Mouse (Mus musculus): Measurements from ENCODE around the gene H2-Q1. TPM values are rescaled to one million over a fixed set of nuclear protein-coding genes. Genes with fewer than 3 reads are reported as not detected.

The H2-Q1 gene
- polyA plus RNA-seq (2014; fragmentation: Nextera tagmentation; extraction: Ambion mirVana) = not detected in 2 replicates

DNA sequence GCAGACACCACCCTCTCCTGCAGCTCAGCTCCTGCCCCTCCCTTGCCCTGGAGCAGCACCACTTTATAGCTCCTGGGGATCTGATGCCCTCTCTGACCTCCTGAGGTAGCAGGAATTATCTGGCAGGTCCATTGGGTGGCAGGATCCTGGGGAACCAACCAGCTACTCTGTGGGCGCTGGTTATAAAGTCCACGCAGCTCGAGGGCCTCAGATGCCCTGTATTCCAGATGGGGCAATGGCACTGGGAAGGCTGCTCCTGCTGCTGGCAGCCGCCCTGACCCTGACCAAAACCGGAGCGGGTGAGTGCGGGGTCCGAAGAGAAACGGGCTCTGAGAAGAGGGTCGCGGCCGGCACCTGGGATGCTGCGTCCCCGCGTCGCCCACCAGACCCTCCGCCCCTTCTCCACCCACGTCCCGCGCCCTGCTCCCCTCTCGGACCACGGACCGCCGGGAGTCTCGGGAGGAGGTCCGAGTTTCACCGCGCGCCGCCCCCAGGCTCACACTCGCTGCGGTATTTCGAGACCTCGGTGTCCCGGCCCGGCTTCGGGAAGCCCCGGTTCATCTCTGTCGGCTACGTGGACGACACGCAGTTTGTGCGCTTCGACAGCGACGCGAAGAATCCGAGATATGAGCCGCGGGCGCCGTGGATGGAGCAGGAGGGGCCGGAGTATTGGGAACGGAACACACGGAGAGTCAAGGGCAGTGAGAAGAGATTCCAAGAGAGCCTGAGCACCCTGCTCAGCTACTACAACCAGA, at the start of gene H2-Q1:
TSS of gene H2-Q1 (plus strand) at position 79 of the 755 bp plus-strand sequence.
- WGBS = 2% methylated on average over 54 of the region's 55 CpGs
- peak within 1 kb of the TSS; percentile 29 for H3K4me3 ChIP-seq (ENCODE audit: low read depth, low read length)
- no peaks in the 10 kb centered on the region for H3K4me1 ChIP-seq (replicated peaks; ENCODE audit: control insufficient read depth, insufficient read depth, low read length)
- H3K4me2 ChIP-seq (replicated peaks; ENCODE audit: low read depth, low read length) = peak within 1 kb of the TSS; percentile 59
- no peaks in the 10 kb centered on the region for H3K9me3 ChIP-seq (ENCODE audit: control insufficient read depth, low read length)
- no peak within 1 kb of the TSS for H3K27ac ChIP-seq (ENCODE audit: low read depth, low read length)
- peaks cover 21% of the 10 kb centered on the region for H3K27me3 ChIP-seq (ENCODE audit: control insufficient read depth, insufficient read depth, low read length)
- no peak for ATAC-seq (ENCODE audit: low FRiP score)
- H3K36me3 ChIP-seq (ENCODE audit: control insufficient read depth, insufficient read depth, low read length) = no peaks in the 10 kb centered on the region
- no peak within 1 kb of the TSS for H3K9ac ChIP-seq (ENCODE audit: low read depth, low read length)
- peak; percentile 27 for DNase-seq (ENCODE audit: low spot score)

DNA sequence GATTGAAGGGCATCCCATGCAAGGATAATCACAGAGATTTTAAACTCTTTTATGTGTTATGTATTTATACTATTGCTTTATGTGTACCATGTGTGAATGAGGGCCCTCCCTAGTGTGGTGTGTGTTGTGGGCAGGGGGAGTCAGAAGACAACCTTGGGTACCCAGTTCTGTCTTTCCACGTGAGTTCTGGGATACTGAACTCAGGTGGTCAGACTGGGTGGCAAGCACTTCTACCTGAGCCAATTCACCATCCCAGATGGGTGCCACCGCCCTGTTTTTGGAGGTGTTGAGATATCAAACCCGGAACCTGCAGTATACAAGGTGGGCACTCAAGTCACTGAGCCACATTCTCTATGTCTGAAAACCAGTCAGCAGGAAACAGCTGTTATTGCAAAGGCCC, 48.0 kb upstream of the H2-Q1 start:
- no peaks in the 10 kb centered on the region for H3K9me3 ChIP-seq (ENCODE audit: control insufficient read depth, low read length)
- ATAC-seq (ENCODE audit: low FRiP score) = no peak
- no peak overlapping the region for H3K9ac ChIP-seq (ENCODE audit: low read depth, low read length)
- H3K36me3 ChIP-seq (ENCODE audit: control insufficient read depth, insufficient read depth, low read length) = no peaks in the 10 kb centered on the region
- WGBS = 69% methylated on average over 3 of the region's 3 CpGs
- H3K4me3 ChIP-seq (ENCODE audit: low read depth, low read length) = no peak overlapping the region
- no peak for DNase-seq (ENCODE audit: low spot score)
- H3K4me2 ChIP-seq (replicated peaks; ENCODE audit: low read depth, low read length) = no peak overlapping the region
- H3K27ac ChIP-seq (ENCODE audit: low read depth, low read length) = no peak overlapping the region
- peaks cover 10% of the 10 kb centered on the region for H3K27me3 ChIP-seq (ENCODE audit: control insufficient read depth, insufficient read depth, low read length)
- H3K4me1 ChIP-seq (replicated peaks; ENCODE audit: control insufficient read depth, insufficient read depth, low read length) = no peaks in the 10 kb centered on the region

DNA sequence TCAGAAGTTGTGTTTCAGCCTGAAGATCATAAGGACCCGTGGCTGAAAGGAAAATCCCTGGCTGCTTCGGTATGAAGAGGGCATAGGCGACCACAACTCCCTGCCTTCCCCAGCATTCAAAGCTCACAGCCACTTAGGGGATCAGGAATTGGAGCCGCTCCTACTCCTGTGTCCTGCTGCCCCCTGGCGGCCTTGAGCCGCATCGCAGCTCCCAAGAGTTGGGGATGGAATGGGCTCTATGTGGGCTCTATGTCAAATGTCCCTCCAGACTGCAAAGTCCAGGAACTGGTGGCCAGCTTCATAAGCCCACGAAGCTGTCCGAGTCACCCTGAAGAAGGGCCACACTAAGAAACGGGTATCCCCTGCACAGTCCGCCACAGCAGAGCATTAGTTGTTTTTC, 45.4 kb upstream of the H2-Q1 start:
- Histone ChIP-seq H3K4me2 (replicated peaks; ENCODE audit: low read depth, low read length) (no peak overlapping the region), H3K4me1 (replicated peaks; ENCODE audit: control insufficient read depth, insufficient read depth, low read length) (no peaks in the 10 kb centered on the region), H3K9me3 (ENCODE audit: control insufficient read depth, low read length) (no peaks in the 10 kb centered on the region), H3K36me3 (ENCODE audit: control insufficient read depth, insufficient read depth, low read length) (no peaks in the 10 kb centered on the region), H3K27me3 (ENCODE audit: control insufficient read depth, insufficient read depth, low read length) (peaks cover 10% of the 10 kb centered on the region), H3K4me3 (ENCODE audit: low read depth, low read length) (no peak overlapping the region), H3K27ac (ENCODE audit: low read depth, low read length) (no peak overlapping the region), H3K9ac (ENCODE audit: low read depth, low read length) (no peak overlapping the region)
- ATAC-seq (ENCODE audit: low FRiP score) (0 out of 2 replicates have a peak, but pooled peaks have one; percentile 25), DNase-seq (ENCODE audit: low spot score) (peak; percentile 92)
- WGBS = 5% methylated on average over 11 of the region's 11 CpGs

DNA sequence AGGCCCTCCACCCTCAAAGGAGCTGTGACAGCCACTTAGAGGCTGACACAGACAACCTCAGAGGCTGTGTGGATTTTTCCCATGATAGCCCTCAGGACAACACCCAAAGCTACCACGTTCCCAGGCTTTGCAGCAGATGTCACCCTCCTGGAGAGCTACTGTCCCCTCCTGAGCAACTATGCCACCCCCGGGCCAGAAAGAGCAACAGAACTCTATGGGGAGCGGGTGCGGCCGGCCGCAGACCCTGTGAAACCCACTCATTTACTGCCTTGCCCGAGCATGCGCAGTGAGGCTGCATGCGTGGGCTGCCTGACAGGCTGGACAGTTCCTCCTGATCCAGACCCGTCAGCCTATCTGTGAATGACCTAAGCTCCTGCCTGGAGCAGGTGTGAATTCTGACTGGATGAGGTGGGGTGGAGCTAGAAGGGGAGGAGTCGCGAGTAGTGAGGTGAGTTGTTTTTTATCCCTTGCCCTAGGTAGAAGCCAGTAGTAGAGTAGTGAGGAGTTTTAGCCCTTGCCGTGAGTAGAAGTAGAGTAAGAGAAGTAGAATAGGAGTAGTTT, 43.8 kb upstream of the H2-Q1 start:
- WGBS = 31% methylated on average over 13 of the region's 13 CpGs
- Histone ChIP-seq H3K4me1 (replicated peaks; ENCODE audit: control insufficient read depth, insufficient read depth, low read length) (no peaks in the 10 kb centered on the region), H3K9me3 (ENCODE audit: control insufficient read depth, low read length) (no peaks in the 10 kb centered on the region), H3K27me3 (ENCODE audit: control insufficient read depth, insufficient read depth, low read length) (peaks cover 10% of the 10 kb centered on the region), H3K27ac (ENCODE audit: low read depth, low read length) (no peak overlapping the region), H3K36me3 (ENCODE audit: control insufficient read depth, insufficient read depth, low read length) (no peaks in the 10 kb centered on the region), H3K4me3 (ENCODE audit: low read depth, low read length) (no peak overlapping the region), H3K4me2 (replicated peaks; ENCODE audit: low read depth, low read length) (no peak overlapping the region), H3K9ac (ENCODE audit: low read depth, low read length) (no peak overlapping the region)
- DNase-seq (ENCODE audit: low spot score) = no peak
- no peak for ATAC-seq (ENCODE audit: low FRiP score)

DNA sequence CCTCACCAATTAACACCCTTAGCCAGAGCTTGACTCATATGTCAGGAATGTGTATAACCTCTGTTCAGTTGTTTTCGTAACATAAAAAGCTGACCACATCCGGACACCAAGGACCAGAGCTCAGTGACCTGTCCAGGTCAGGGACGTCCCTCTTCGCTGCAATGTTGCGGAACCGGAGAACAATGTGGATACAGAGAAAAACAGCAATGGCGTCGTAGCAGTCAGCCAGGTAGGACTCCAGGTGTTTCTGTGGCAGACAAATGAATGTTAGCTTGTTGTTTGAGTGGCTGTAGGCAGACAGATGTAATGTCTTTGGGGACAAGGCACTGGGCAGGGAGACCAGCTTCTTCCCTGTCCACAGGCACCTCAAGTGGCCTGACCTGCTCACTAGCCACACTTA, 42.2 kb upstream of the H2-Q1 start:
- DNase-seq (ENCODE audit: low spot score) (no peak), ATAC-seq (ENCODE audit: low FRiP score) (no peak)
- H3K27ac ChIP-seq (ENCODE audit: low read depth, low read length) = no peak overlapping the region
- no peaks in the 10 kb centered on the region for H3K36me3 ChIP-seq (ENCODE audit: control insufficient read depth, insufficient read depth, low read length)
- H3K27me3 ChIP-seq (ENCODE audit: control insufficient read depth, insufficient read depth, low read length) = peaks cover 10% of the 10 kb centered on the region
- no peak overlapping the region for H3K9ac ChIP-seq (ENCODE audit: low read depth, low read length)
- H3K4me1 ChIP-seq (replicated peaks; ENCODE audit: control insufficient read depth, insufficient read depth, low read length) = no peaks in the 10 kb centered on the region
- no peaks in the 10 kb centered on the region for H3K9me3 ChIP-seq (ENCODE audit: control insufficient read depth, low read length)
- H3K4me3 ChIP-seq (ENCODE audit: low read depth, low read length) = no peak overlapping the region
- H3K4me2 ChIP-seq (replicated peaks; ENCODE audit: low read depth, low read length) = no peak overlapping the region
- WGBS = 87% methylated on average over 8 of the region's 8 CpGs

DNA sequence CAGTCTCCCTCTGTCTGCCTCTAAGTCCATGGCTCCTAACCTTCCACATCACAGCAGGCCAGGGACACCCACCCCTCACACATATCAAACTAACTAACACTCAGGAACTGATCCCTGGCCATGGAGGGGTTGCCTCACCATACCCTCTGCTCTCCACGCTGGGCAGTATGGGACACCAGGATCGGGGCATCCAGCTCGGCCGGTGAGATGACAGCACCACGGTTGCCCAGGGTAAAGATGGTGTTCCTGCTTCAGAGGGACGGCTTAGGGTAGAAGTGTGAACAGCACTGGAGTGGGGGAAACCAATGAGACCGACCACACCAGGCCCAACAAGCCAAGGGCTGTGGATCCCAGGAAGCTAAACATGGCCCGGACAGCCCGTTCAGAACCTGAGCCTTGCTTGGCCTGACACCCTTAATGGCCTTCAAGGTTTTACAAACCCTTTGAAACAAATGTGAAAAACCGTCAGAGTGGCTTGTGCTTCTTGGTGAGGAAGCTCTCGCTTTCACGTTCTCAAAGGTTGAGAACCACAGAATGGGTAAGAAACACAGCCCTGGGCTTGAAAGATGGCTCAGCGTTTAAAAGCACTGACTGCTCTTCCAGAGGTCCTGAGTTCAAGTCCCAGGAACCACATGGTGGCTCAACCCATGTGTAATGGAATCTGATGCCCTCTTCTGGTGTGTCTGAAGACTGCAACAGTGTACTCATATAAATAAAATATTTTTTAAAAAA, 41.1 kb upstream of the H2-Q1 start:
- 91% methylated on average over 13 of the region's 13 CpGs for WGBS
- Histone ChIP-seq H3K36me3 (ENCODE audit: control insufficient read depth, insufficient read depth, low read length) (no peaks in the 10 kb centered on the region), H3K27me3 (ENCODE audit: control insufficient read depth, insufficient read depth, low read length) (peaks cover 10% of the 10 kb centered on the region), H3K27ac (ENCODE audit: low read depth, low read length) (no peak overlapping the region), H3K9ac (ENCODE audit: low read depth, low read length) (no peak overlapping the region), H3K9me3 (ENCODE audit: control insufficient read depth, low read length) (no peaks in the 10 kb centered on the region), H3K4me1 (replicated peaks; ENCODE audit: control insufficient read depth, insufficient read depth, low read length) (no peaks in the 10 kb centered on the region), H3K4me2 (replicated peaks; ENCODE audit: low read depth, low read length) (no peak overlapping the region), H3K4me3 (ENCODE audit: low read depth, low read length) (no peak overlapping the region)
- ATAC-seq (ENCODE audit: low FRiP score) = no peak
- no peak for DNase-seq (ENCODE audit: low spot score)

DNA sequence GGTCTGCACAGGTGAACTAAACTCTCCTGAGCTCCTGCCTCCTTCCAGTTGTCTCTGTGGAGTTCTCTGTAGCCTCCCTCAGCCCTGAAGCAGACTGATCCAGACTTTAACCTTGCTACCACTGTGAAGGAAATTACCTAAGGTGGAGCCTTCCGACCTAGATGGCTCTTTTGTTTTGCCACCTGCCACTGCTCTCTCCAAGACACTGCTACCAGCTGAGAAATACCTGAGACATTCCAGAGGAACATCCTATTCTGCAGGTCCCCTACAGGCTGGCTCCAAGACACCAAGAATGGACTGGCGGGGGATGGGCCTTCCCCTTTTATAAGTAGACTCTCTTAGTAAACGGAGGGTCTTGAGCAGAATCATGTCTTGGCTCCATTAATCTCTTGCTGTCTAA, 39.9 kb upstream of the H2-Q1 start:
- H3K4me2 ChIP-seq (replicated peaks; ENCODE audit: low read depth, low read length) = no peak overlapping the region
- peaks cover 10% of the 10 kb centered on the region for H3K27me3 ChIP-seq (ENCODE audit: control insufficient read depth, insufficient read depth, low read length)
- H3K27ac ChIP-seq (ENCODE audit: low read depth, low read length) = no peak overlapping the region
- ATAC-seq (ENCODE audit: low FRiP score) = no peak
- DNase-seq (ENCODE audit: low spot score) = no peak
- no peak overlapping the region for H3K9ac ChIP-seq (ENCODE audit: low read depth, low read length)
- WGBS = 72% methylated on average over 3 of the region's 3 CpGs
- H3K4me3 ChIP-seq (ENCODE audit: low read depth, low read length) = no peak overlapping the region
- no peaks in the 10 kb centered on the region for H3K36me3 ChIP-seq (ENCODE audit: control insufficient read depth, insufficient read depth, low read length)
- no peaks in the 10 kb centered on the region for H3K4me1 ChIP-seq (replicated peaks; ENCODE audit: control insufficient read depth, insufficient read depth, low read length)
- H3K9me3 ChIP-seq (ENCODE audit: control insufficient read depth, low read length) = no peaks in the 10 kb centered on the region

DNA sequence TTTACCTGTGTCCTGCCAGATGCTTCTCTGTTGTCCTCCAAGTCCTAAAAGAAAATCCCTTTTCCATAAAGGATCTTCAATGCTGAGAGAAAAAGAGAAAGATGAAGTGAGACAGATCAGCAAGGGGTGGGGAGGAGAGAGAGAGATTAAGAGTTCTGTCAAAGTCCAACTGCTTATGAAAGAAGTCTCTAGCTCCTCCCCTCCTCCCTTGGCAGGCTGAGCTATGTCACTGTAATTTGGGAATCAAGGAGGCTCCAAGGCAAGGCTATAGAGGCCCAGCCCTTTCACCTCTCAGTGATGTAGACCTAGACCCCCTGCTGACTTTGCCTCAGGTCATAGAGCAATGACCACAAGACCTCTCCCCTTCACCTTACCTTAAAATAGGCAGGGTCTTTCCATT, 34.8 kb upstream of the H2-Q1 start:
- no peak for ATAC-seq (ENCODE audit: low FRiP score)
- Histone ChIP-seq H3K27ac (ENCODE audit: low read depth, low read length) (no peak overlapping the region), H3K4me3 (ENCODE audit: low read depth, low read length) (no peak overlapping the region), H3K4me1 (replicated peaks; ENCODE audit: control insufficient read depth, insufficient read depth, low read length) (no peaks in the 10 kb centered on the region), H3K9ac (ENCODE audit: low read depth, low read length) (no peak overlapping the region), H3K4me2 (replicated peaks; ENCODE audit: low read depth, low read length) (no peak overlapping the region), H3K9me3 (ENCODE audit: control insufficient read depth, low read length) (no peaks in the 10 kb centered on the region), H3K27me3 (ENCODE audit: control insufficient read depth, insufficient read depth, low read length) (0 out of 2 replicates have a peak, but pooled peaks cover 2% of the 10 kb centered on the region), H3K36me3 (ENCODE audit: control insufficient read depth, insufficient read depth, low read length) (no peaks in the 10 kb centered on the region)
- DNase-seq (ENCODE audit: low spot score) = no peak

Measured in hindbrain, embryonic 11.5 days (tissue).